Mouse (Mus musculus): ENCODE measurements at regions not wholly inside any gene's neighbourhood (a gene's known extent, or its start where the extent isn't known, plus 50 kb on each side); places are given as distances from the start of the nearest gene placed in this dataset.

DNA sequence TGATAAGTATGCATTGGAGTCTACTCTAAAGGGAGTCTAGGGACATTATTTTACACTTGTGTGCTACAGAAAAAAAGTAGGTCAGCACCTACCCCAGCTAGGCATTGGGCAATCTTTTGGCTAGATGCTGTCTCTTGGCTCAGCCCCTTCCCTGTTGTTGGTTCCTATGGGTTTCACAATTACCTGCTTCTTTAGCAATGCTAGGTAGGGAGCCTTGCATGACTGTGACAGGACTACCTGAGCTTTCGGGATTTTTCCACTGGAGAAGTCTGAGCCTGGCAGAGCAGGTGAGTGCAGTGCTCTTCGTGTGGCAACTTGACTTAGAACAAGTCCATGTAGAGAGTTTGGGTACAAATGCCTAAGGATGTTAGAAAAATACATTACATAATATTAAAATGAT, 956.2 kb upstream of the 4930412O13Rik start:
- TF ChIP-seq CTCF (IDR thresholded peaks at IDR 0.05) (no peak), EP300 (IDR thresholded peaks at IDR 0.05) (no peak)
